Mouse (Mus musculus) yolk sac, embryonic 10.5 days (tissue): ENCODE results near the gene Grhl3.
A peak's percentile ranks its signal among the peaks of the same experiment; 100 is the strongest.
"Not testable (repeated sequence)": the region's sequence is repeated elsewhere in the genome, so short reads cannot be mapped to it uniquely, and the experiment has no call there.

Experiments
- DNase-seq: peaks from one replicate; pipeline ENCODE4 v3.0.0-alpha.2; 2017; ENCODE audit warnings: low spot score

Gene Grhl3

GRCm38 (mm10) chr4:135573251-135573808, at the start of gene Grhl3:
Gene Grhl3, minus strand, starts transcription at chr4:135573630.
- DNase-seq = peak; percentile 82

GRCm38 (mm10) chr4:135622290-135622689, 48.9 kb upstream of the Grhl3 start:
- DNase-seq = no peak

DNA sequence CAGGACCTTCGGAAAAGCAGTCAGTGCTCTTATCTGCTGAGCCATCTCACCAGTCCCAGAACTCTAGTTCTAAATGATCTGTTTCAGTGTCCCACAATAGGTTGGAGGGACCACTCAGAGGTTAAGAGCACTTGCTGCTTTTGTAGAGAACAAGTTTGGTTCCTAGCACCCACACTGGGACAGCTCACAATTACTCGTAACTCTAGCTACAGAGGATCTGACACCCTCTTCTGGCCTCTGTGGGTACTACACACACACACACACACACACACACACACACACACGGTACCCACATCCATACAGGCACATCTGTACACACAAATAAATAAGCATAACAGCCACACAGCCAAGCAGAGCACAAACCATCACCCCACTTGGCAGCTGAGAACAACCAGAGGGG, 47.0 kb upstream of the Grhl3 start:
- no peak for DNase-seq

DNA sequence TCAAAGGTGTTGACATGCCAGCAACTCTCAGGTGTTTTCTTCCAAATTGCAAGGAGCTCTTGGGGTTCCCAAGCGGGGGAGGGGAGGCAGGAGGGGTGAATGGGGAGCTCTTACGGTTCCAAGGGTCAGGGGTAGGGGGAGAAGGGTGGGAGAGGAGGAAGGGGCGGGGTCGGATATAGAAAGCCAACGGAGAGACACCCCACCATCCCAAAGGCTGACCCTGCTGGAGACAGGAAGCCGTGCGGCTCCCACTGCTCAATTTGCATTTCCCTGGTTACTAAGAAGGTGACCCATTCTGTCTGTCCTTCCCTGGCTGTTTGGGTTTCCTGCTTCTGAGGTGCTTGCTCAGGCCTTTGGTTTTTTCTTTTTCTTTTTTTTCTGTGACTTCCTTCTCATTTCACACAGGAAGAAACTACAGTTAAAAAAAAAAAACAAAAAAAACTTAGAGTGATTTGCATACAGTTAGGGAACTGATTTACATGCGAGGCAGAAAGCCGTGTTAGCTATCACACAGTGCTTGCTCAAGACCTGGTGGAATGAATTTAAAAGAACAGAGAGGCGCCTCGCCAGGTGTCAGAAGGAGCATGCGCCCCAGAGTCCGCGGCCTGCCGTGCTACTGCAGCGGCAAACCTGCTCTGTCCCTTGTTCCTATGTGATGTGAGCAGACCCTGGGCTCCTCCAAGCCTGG, 44.5 kb upstream of the Grhl3 start:
- no peak for DNase-seq

- no peak for DNase-seq
Measured at GRCm38 (mm10) chr4:135617038-135617437, 43.6 kb upstream of the Grhl3 start.

- DNase-seq = not testable (repeated sequence)
Measured at GRCm38 (mm10) chr4:135615307-135615706, 41.9 kb upstream of the Grhl3 start.

- no peak for DNase-seq
Measured at GRCm38 (mm10) chr4:135609986-135610385, 36.6 kb upstream of the Grhl3 start.

DNA sequence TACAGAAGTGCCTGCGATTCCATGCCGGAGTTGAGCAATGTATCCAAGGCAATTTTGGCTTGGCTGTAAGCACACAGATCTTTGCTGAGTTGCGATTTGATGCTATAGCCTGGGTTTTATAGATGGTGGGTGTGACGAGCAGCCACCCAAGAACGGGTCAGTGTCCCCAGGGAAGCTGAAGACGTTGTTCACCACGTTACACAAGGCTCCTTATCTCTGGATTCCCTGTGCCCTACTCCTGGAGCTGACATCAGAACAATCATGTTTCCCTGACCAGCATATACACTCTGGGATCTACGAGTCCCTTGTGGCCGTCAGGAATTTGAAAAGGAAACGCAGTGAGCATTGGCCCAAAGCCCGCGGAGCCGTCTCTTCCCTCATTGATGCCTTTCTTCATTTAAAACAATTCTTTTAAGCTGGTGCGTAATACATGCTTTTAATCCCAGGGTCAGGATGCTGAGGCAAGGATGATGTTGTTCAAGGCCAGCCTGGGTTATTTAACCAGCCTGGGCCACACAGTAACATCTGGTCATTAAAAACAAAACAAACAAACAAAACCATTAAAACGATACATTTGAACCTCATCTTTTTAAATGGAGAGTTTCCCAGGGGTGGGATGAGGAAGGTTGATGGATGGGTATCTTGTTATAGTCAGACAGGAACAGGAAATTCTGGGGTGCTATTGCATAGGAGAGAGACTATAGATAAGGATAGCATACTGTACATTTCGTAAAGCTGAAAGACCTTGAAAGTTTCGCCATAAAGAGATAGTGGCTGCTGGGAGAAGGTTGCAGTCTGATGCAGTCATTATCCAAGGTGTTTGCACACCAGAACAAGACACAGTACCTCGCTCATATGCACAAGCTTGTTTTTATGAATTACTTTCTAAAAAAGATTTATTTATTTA, 34.8 kb upstream of the Grhl3 start:
- no peak for DNase-seq

- DNase-seq = no peak
Measured at GRCm38 (mm10) chr4:135606271-135606670, 32.8 kb upstream of the Grhl3 start.

GRCm38 (mm10) chr4:135601530-135601929, 28.1 kb upstream of the Grhl3 start:
- no peak for DNase-seq

DNA sequence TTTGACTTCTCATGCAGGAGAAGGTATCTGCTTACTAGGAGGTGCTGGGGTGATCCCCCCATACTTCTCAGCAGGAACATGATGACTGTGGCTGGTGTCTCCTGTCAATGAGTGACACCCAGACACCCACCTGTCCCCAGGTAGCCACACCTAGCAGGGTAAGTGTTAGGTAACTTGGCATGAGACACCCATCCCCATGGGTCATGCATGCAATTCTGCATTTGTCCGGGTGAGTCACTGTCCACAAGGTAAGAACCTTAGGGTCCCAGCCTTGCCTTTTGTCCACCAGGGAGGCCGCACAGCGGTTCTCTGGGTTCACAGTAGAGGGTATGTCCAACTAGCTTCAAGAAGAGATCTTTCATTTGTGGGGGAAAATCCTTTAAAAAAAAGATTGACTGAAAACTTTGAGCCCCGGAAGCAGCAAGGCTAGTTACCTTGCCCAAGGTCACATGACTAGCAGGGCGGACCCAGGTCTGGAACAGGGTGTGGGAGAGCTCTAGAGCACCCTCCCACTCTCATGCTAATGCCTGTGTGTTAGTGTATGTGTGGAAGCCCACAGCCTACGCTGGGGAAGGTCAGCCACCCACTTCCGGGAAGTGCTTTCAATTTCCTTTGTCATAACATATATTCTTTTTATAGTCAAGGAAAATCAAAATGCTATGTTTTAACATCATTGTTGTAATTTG, 26.2 kb upstream of the Grhl3 start:
- DNase-seq = no peak

DNA sequence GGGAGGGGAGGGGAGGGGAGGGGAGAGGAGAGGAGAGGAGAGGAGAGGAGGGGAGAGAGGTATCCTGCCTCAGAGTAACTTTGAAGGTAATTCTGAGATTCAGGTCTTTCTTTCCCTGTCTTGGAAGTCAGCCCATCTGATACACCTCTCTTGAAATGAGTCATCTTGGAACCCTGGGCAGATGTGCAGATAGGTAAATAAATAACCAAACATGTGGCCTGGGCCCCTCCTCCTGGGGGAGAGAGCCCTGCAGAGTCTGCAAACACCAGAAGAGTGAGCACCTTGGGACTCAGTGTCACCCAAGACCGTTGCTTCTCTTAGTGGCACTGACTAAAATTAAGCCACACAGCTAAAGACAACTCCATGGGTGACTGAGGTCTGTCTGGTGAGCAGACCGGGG, 25.6 kb upstream of the Grhl3 start:
- DNase-seq = peak; percentile 72

- DNase-seq = no peak
Measured at GRCm38 (mm10) chr4:135597571-135597970, 24.1 kb upstream of the Grhl3 start.

DNA sequence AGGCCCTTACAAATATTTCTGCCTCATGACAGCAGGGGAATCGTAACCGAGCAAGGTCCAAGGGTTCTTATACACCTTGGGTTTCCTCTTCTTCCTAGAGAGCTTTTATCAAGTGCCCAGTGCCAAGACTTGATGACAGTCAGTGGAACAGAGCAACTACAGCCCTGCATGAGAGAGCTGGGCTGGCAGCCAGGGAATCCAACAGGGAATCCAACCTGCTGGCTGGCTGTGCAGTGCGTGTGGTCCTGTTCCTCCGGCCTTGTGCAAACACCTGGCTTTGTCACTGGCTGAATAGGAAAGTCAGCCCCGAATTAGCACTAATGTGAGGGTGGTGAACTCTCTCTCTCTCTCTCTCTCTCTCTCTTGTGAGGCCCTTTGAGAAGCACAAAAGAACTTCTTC, 22.5 kb upstream of the Grhl3 start:
- no peak for DNase-seq

- DNase-seq = no peak
Measured at GRCm38 (mm10) chr4:135591610-135592304, 18.3 kb upstream of the Grhl3 start.

GRCm38 (mm10) chr4:135591086-135591485, 17.7 kb upstream of the Grhl3 start:
- no peak for DNase-seq

DNA sequence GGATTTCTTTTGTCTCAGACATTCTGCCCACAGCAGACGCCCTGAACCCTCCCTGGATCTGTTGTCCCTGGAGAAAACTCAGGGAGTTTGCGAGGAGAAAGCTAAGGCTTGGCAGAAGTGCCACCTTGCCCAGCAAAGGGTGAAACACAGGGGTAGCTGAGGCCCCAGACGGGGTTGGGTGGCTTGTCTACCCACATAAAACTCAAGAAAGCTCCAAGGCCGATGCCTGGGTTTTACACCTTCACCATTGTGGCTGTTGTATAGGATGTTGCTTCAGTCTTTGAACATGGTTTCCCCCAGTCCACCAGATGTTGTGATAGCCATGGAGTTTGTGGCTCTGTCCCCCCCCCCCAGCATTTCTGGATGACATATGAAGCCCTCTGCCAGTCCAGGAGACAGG, 11.4 kb upstream of the Grhl3 start:
- no peak for DNase-seq

GRCm38 (mm10) chr4:135581222-135581910, 7.9 kb upstream of the Grhl3 start:
- no peak for DNase-seq

DNA sequence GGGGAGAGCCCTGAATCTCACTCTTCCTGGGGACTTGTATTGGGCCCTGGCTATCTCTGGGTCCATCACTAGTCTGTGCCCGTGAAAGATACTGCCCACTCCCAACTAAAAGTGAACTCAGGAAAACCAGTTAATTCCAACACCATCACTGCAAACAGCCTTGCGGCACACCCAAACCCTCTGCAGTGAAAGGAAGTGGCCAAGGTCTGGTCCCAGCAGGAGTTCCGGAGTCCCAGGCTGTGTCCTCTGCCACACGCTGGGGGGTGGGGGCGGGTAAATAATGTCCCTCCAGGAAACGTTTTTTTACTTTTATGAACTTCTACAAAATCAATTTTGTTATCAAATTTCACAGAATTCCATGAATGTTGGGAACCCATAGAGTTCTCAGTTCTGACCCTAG, 6.3 kb upstream of the Grhl3 start:
- no peak for DNase-seq

DNA sequence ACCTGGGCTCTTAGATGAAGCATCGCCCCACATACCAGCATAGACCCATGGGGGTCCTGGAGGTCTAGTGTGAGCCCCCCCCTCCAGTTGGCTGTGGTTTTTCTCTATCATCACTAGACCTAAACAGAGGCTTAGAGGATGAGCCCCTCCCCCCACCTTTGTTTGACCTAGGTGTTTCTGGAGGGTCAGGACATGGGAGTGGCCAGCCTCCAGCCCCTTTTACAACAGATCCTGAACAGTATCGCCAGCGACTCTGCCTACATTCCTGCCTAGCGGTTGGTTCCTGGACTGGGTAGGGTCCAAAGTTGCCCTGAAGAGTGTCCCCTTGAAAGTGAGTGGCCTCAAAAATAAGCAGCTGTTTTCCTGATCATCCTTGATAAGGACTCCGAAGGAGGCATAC, 5.1 kb upstream of the Grhl3 start:
- no peak for DNase-seq
